ENCODE assay signal across 17 mouse cellular contexts in genomic region chr17:15748022-15748421, GRCm38 (mm10).
"Had no signal": no experiment of that assay in that cellular context is flagged by ENCODE, and none has a peak within 500 bp of the region (broad histone marks: within the 10 kb centered on the region; RNA-seq: fewer than 3 reads in every experiment).

No protein-coding gene starts in this region.

- DNase-seq: liver, postnatal 0 days; lung, adult 2 months; lung, postnatal 14 days; lung, postnatal 36 days; right cerebral cortex, postnatal 14 days; thymus, adult 18-20 months; thymus, postnatal 14 days; thymus, postnatal 36 days had no signal

- H3K4me1 ChIP-seq: lung, embryonic 15.5 days; midbrain, embryonic 13.5 days; midbrain, embryonic 15.5 days; neural tube, embryonic 12.5 days; stomach, embryonic 15.5 days had no signal

- H3K4me3 ChIP-seq: lung, embryonic 15.5 days; megakaryocyte, embryonic 14.5 days; midbrain, embryonic 13.5 days; midbrain, embryonic 15.5 days; neural tube, embryonic 12.5 days; stomach, embryonic 15.5 days had no signal

- H3K9me3 ChIP-seq: lung, embryonic 15.5 days; megakaryocyte, embryonic 14.5 days; midbrain, embryonic 13.5 days; midbrain, embryonic 15.5 days; neural tube, embryonic 12.5 days; stomach, embryonic 15.5 days had no signal

- H3K9ac ChIP-seq: liver, postnatal 0 days; lung, embryonic 15.5 days; midbrain, embryonic 13.5 days; midbrain, embryonic 15.5 days; neural tube, embryonic 12.5 days; stomach, embryonic 15.5 days had no signal

- ATAC-seq: liver, postnatal 0 days; lung, postnatal 0 days; midbrain, embryonic 13.5 days; midbrain, embryonic 15.5 days had no signal

- H3K27me3 ChIP-seq: lung, embryonic 15.5 days; megakaryocyte, embryonic 14.5 days; midbrain, embryonic 13.5 days; midbrain, embryonic 15.5 days; neural tube, embryonic 12.5 days; stomach, embryonic 15.5 days had no signal

- H3K27ac ChIP-seq: lung, embryonic 15.5 days; macrophage; midbrain, embryonic 13.5 days; midbrain, embryonic 15.5 days; neural tube, embryonic 12.5 days; stomach, embryonic 15.5 days had no signal

- H3K4me2 ChIP-seq: lung, embryonic 15.5 days; midbrain, embryonic 11.5 days; midbrain, embryonic 13.5 days; midbrain, embryonic 15.5 days; neural tube, embryonic 12.5 days; stomach, embryonic 15.5 days had no signal
